Mouse (Mus musculus) small intestine, adult 2 months (tissue): ENCODE results near the gene Akt2. TPM values are rescaled to one million over a fixed set of nuclear protein-coding genes. Genes with fewer than 3 reads are reported as not detected.
"Not testable (repeated sequence)": the region's sequence is repeated elsewhere in the genome, so short reads cannot be mapped to it uniquely, and the experiment has no call there.

Experiments
- H3K27ac ChIP-seq: fragments of 200-500 bp; 2 replicates; pipeline ENCODE4 v1.5.1; 2012; ENCODE audit warnings: low read depth, low read length, control low read depth, inconsistent platforms; ENCODE audit not compliant: insufficient read depth
- H3K27me3 ChIP-seq: fragments of 200-500 bp; 2 replicates; pipeline ENCODE4 v1.6.1; 2012; ENCODE audit warnings: mild to moderate bottlenecking, moderate library complexity, low read length, inconsistent platforms; ENCODE audit not compliant: control insufficient read depth, insufficient read depth
- H3K36me3 ChIP-seq: fragments of 200-500 bp; 2 replicates; pipeline ENCODE4 v1.6.1; 2012; ENCODE audit warnings: mild to moderate bottlenecking, low read length, control low read depth, inconsistent platforms; ENCODE audit not compliant: control insufficient read depth, insufficient read depth
- H3K4me1 ChIP-seq: fragments of 200-500 bp; 2 replicates; pipeline ENCODE4 v1.6.1; 2012; ENCODE audit warnings: low read length, inconsistent platforms, mixed read lengths; ENCODE audit not compliant: control insufficient read depth, insufficient read depth, insufficient read length
- H3K4me3 ChIP-seq: fragments of 200-500 bp; 2 replicates; pipeline ENCODE4 v1.5.1; 2012; ENCODE audit warnings: low read depth, mild to moderate bottlenecking, control low read depth, inconsistent platforms, low read length, moderate library complexity
- CTCF ChIP-seq: fragments of 200-500 bp; IDR thresholded peaks from 2 replicates; pipeline ENCODE4 v1.5.1; 2012; ENCODE audit warnings: low read depth, mild to moderate bottlenecking, control low read depth, inconsistent platforms, low read length, moderate library complexity, mixed read lengths; ENCODE audit not compliant: insufficient replicate concordance, insufficient read length; ENCODE audit errors: extremely low read depth
- POLR2A ChIP-seq: fragments of 200-500 bp; IDR thresholded peaks from 2 replicates; pipeline ENCODE4 v1.6.1; 2012; ENCODE audit warnings: low read depth, mild to moderate bottlenecking, control low read depth, inconsistent platforms, low read length, moderate library complexity
- WGBS: fragments of 180-500 bp; shearing (Covaris S2); methylation state at CpG from one replicate; pipeline ENCODE4 v1.1.7; 2018; 5-methylcytosine and 5-hydroxymethylcytosine counted together
- polyA plus RNA-seq: library from polyadenylated mRNA; depleted of rRNA; stranded (reverse); fragments of >200 nt; gene quantifications from 2 replicates; pipeline ENCODE4 v1.2.3, GENCODE M21; 2012

Gene Akt2
- polyA plus RNA-seq, 1 experiment, result 34.1 TPM

- no peak for TF ChIP-seq POLR2A
- TF ChIP-seq CTCF, result no peak
- H3K4me1 ChIP-seq, result no peaks in the 10 kb centered on the region
- peaks cover 71% of the 10 kb centered on the region for H3K36me3 ChIP-seq
- no peak overlapping the region for H3K27ac ChIP-seq
- H3K27me3 ChIP-seq, result no peaks in the 10 kb centered on the region
- WGBS, result 86% methylated on average over 1 of the region's 1 CpGs
- no peak overlapping the region for H3K4me3 ChIP-seq
Observed at GRCm38 (mm10) chr7:27622234-27622633, 30.9 kb downstream of the Akt2 start.

GRCm38 (mm10) chr7:27624967-27625366 is 33.6 kb downstream of the Akt2 start:
- Histone ChIP-seq H3K27ac (no peak overlapping the region), H3K27me3 (no peaks in the 10 kb centered on the region), H3K4me3 (no peak overlapping the region), H3K4me1 (no peaks in the 10 kb centered on the region), H3K36me3 (peaks cover 75% of the 10 kb centered on the region)
- TF ChIP-seq CTCF, result no peak
- no peak for TF ChIP-seq POLR2A

GRCm38 (mm10) chr7:27627707-27628106 is 36.4 kb downstream of the Akt2 start:
- H3K36me3 ChIP-seq, result peaks cover 73% of the 10 kb centered on the region
- H3K27me3 ChIP-seq, result no peaks in the 10 kb centered on the region
- H3K27ac ChIP-seq, result no peak overlapping the region
- H3K4me1 ChIP-seq, result no peaks in the 10 kb centered on the region
- no peak overlapping the region for H3K4me3 ChIP-seq
- TF ChIP-seq POLR2A (no peak), CTCF (no peak)
- WGBS, result 89% methylated on average over 7 of the region's 7 CpGs

- Histone ChIP-seq H3K27me3 (no peaks in the 10 kb centered on the region), H3K4me3 (no peak overlapping the region), H3K4me1 (no peaks in the 10 kb centered on the region), H3K36me3 (peaks cover 77% of the 10 kb centered on the region), H3K27ac (no peak overlapping the region)
- 95% methylated on average over 6 of the region's 6 CpGs for WGBS
- no peak for TF ChIP-seq POLR2A
Observed at GRCm38 (mm10) chr7:27628190-27628589, 36.8 kb downstream of the Akt2 start.

GRCm38 (mm10) chr7:27628816-27629215 is 37.5 kb downstream of the Akt2 start:
- 90% methylated on average over 7 of the region's 7 CpGs for WGBS
- H3K4me1 ChIP-seq, H3K27me3 ChIP-seq, H3K4me3 ChIP-seq, H3K27ac ChIP-seq: not testable (repeated sequence)
- H3K36me3 ChIP-seq, result peaks cover 74% of the 10 kb centered on the region

GRCm38 (mm10) chr7:27631439-27631838 is 40.1 kb downstream of the Akt2 start:
- Histone ChIP-seq H3K4me1 (no peaks in the 10 kb centered on the region), H3K4me3 (no peak overlapping the region), H3K36me3 (peaks cover 73% of the 10 kb centered on the region), H3K27ac (no peak overlapping the region), H3K27me3 (no peaks in the 10 kb centered on the region)
- TF ChIP-seq CTCF, result no peak
- WGBS, result 96% methylated on average over 4 of the region's 4 CpGs

- H3K27me3 ChIP-seq, result no peaks in the 10 kb centered on the region
- 95% methylated on average over 6 of the region's 6 CpGs for WGBS
- H3K36me3 ChIP-seq, result peaks cover 73% of the 10 kb centered on the region
- H3K27ac ChIP-seq, result no peak overlapping the region
- no peaks in the 10 kb centered on the region for H3K4me1 ChIP-seq
- H3K4me3 ChIP-seq, result no peak overlapping the region
- TF ChIP-seq POLR2A (no peak), CTCF (no peak)
Observed at GRCm38 (mm10) chr7:27633166-27633565, 41.8 kb downstream of the Akt2 start.

- Histone ChIP-seq H3K36me3 (peaks cover 60% of the 10 kb centered on the region), H3K27ac (no peak overlapping the region), H3K4me3 (no peak overlapping the region), H3K4me1 (no peaks in the 10 kb centered on the region), H3K27me3 (no peaks in the 10 kb centered on the region)
- no peak for TF ChIP-seq POLR2A
- TF ChIP-seq CTCF, result no peak
- whole genome bisulfite sequencing, result 95% methylated on average over 6 of the region's 6 CpGs
Observed at GRCm38 (mm10) chr7:27634691-27635090, 43.3 kb downstream of the Akt2 start.

GRCm38 (mm10) chr7:27635094-27635493 is 43.7 kb downstream of the Akt2 start:
- H3K4me1 ChIP-seq, H3K27ac ChIP-seq: not testable (repeated sequence)

More at GRCm38 (mm10) chr7:27635094-27635493, 43.7 kb downstream of the Akt2 start:
- peaks cover 57% of the 10 kb centered on the region for H3K36me3 ChIP-seq
- H3K4me3 ChIP-seq, H3K27me3 ChIP-seq: not testable (repeated sequence)
- WGBS, result 95% methylated on average over 2 of the region's 2 CpGs
